Mouse (Mus musculus) neural tube, embryonic 15.5 days (tissue): ENCODE results near the gene Gemin7. TPM values are rescaled to one million over a fixed set of nuclear protein-coding genes. Genes with fewer than 3 reads are reported as not detected.

Source experiments
- ATAC-seq: fragments of 200-750 bp; cut with Nextera tagmentation; 2 replicates; pipeline ENCODE4 v1.8.0; 2017; ENCODE audit warnings: mild to moderate bottlenecking, moderate TSS enrichment, moderate library complexity; ENCODE audit not compliant: low FRiP score
- H3K27ac ChIP-seq: fragments of 300-500 bp; sonication (generic); replicated peaks from 2 replicates; pipeline ENCODE4 v1.5.1; 2015; ENCODE audit warnings: mild to moderate bottlenecking, inconsistent platforms
- H3K27me3 ChIP-seq: fragments of 300-500 bp; sonication (generic); replicated peaks from 2 replicates; pipeline ENCODE4 v1.6.1; 2015; ENCODE audit warnings: inconsistent platforms
- H3K36me3 ChIP-seq: fragments of 300-500 bp; sonication (generic); 2 replicates; pipeline ENCODE4 v1.6.1; 2015; ENCODE audit warnings: inconsistent platforms
- H3K4me1 ChIP-seq: fragments of 300-500 bp; sonication (generic); 2 replicates; pipeline ENCODE4 v1.6.1; 2015; ENCODE audit warnings: inconsistent platforms
- H3K4me2 ChIP-seq: fragments of 300-500 bp; sonication (generic); 2 replicates; pipeline ENCODE4 v1.6.1; 2015; ENCODE audit warnings: inconsistent platforms, mild to moderate bottlenecking, moderate library complexity
- H3K4me3 ChIP-seq: fragments of 300-500 bp; sonication (generic); replicated peaks from 2 replicates; pipeline ENCODE4 v1.5.1; 2015; ENCODE audit warnings: mild to moderate bottlenecking, inconsistent platforms
- H3K9ac ChIP-seq: fragments of 300-500 bp; sonication (generic); replicated peaks from 2 replicates; pipeline ENCODE4 v1.6.1; 2015; ENCODE audit warnings: mild to moderate bottlenecking, inconsistent platforms
- H3K9me3 ChIP-seq: fragments of 300-500 bp; sonication (generic); replicated peaks from 2 replicates; pipeline ENCODE4 v1.6.1; 2016; ENCODE audit warnings: inconsistent platforms
- WGBS: fragments of 180-500 bp; shearing (Covaris S2); methylation state at CpG from one replicate; pipeline ENCODE4 v1.1.7; 2015; ENCODE audit warnings: mixed read lengths; 5-methylcytosine and 5-hydroxymethylcytosine counted together
- polyA plus RNA-seq: library from polyadenylated mRNA; unstranded; fragments of >200 nt; fragmentation: Nextera tagmentation; extraction: Ambion mirVana; gene quantifications from 2 replicates; pipeline ENCODE4 v1.2.1, GENCODE M21; 2015

Gene Gemin7
- polyA plus RNA-seq, 1 experiment from 2014 or later, result 145 TPM

DNA sequence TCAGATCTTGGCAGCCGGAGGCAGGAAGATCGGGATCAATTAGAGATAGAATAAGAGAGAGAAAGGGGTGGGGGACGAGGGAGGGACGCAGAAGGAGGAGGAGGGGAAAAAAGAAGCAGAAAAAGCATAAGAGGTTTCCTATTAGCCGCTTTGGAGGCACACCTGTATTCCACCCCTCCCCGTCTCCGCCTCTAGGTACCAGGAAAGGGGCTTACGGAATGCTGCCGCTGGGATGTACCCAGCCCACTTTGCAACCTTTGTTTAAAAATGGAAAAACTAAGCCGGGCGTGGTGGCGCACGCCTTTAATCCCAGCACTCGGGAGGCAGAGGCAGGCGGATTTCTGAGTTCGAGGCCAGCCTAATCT lies 3.6 kb downstream of the Gemin7 start:
- Histone ChIP-seq H3K9ac (peak overlapping the region; percentile 72), H3K9me3 (no peaks in the 10 kb centered on the region), H3K4me2 (peak overlapping the region; percentile 87), H3K27ac (peak overlapping the region; percentile 79), H3K4me3 (peak overlapping the region; percentile 70), H3K36me3 (peaks cover 16% of the 10 kb centered on the region), H3K27me3 (peaks cover 35% of the 10 kb centered on the region), H3K4me1 (peaks cover 43% of the 10 kb centered on the region)
- 0 out of 2 replicates have a peak, but pooled peaks have one; percentile 11 for ATAC-seq
- 26% methylated on average over 16 of the region's 16 CpGs for WGBS

DNA sequence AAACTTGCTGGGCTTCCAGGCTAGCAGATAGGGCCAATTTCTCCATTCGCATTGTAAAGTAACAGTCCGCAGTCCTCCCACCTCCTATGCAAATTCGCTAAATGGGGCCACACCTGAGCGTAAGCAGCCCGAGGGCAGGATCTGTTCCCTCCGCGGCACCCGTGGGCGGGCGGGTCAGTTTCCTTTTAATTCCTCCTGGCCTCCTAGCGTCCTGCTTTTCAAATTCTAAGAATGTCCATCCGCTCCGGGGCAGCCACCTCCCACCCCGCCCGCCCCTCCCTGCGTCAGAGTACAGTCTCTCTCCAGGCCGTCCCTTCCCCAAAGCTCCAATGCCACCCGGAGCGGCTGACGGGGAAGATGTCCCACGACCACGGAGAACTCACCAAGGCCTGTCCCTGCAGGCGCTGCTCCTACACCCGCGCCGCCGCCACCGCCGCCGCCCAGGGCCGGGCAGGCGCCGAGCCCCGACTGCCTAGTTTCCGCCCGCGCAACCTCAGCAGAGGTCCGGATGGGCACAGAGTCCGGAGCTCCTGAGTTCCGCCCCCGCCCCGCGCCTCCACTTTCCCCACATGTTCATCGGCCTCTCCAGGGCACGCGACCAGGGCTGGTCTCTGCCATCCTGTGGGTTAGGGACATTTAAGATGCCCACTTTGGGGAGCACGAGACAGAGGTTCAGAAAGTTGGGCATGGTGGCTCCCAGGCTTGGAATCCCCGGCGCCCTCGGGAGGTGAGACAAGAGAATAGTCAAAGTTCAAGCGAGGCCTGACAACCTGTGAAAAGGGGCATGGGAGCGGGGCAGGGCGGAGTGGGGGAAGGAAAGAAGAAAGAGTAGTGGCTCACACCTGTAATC lies 4.2 kb downstream of the Gemin7 start:
- Histone ChIP-seq H3K4me2 (peak overlapping the region; percentile 87), H3K4me3 (peak overlapping the region; percentile 70), H3K27ac (peak overlapping the region; percentile 79), H3K9me3 (no peaks in the 10 kb centered on the region), H3K4me1 (peaks cover 43% of the 10 kb centered on the region), H3K36me3 (peaks cover 17% of the 10 kb centered on the region), H3K9ac (peak overlapping the region; percentile 72), H3K27me3 (peaks cover 29% of the 10 kb centered on the region)
- ATAC-seq, result peak; percentile 83
- under 1% methylated on average over 47 of the region's 53 CpGs for WGBS

DNA sequence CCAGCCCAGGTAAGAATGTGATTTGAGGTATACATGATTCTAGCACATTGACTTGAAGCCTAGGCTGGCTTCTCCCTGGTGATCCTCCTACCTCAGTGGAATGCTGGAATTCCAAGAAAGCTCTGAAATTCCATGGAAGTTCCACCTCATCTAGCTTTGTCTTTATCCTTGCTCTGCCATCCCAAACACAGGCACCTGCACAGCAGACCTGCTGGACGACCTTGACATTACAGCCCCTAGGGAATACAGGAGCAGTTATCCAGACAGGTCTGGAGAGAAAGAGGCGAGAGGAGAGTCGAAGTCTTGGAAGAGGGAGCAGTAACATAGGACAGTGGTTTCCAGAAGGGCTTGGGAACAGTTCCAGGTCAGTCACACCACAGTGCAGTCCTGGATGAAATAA lies 7.7 kb downstream of the Gemin7 start:
- Histone ChIP-seq H3K4me2 (no peak overlapping the region), H3K4me1 (peaks cover 31% of the 10 kb centered on the region), H3K9me3 (no peaks in the 10 kb centered on the region), H3K27me3 (no peaks in the 10 kb centered on the region), H3K36me3 (peaks cover 34% of the 10 kb centered on the region), H3K27ac (no peak overlapping the region), H3K9ac (no peak overlapping the region), H3K4me3 (no peak overlapping the region)
- ATAC-seq, result no peak
- WGBS, result 90% methylated on average over 3 of the region's 3 CpGs

DNA sequence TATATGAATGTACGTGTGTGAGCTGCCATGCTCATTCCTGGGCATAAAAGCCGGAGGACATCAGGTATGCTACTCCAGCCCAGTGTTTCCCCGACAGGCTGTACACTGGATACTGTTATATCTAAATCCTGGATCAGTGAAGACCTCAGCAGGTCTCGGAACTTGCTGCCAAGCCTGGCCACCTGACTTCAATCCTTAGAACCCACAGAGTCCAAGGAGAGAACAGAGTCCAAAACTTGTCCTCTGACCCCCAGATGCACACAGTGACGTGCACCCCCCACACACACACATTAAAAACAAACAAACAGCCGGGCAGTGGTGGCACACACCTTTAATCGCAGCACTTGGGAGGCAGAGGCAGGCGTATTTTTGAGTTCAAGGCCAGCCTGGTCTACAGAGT lies 10.0 kb downstream of the Gemin7 start:
- Histone ChIP-seq H3K36me3 (peaks cover 41% of the 10 kb centered on the region), H3K9ac (no peak overlapping the region), H3K9me3 (no peaks in the 10 kb centered on the region), H3K27me3 (no peaks in the 10 kb centered on the region), H3K4me2 (no peak overlapping the region), H3K27ac (no peak overlapping the region), H3K4me3 (no peak overlapping the region), H3K4me1 (peaks cover 31% of the 10 kb centered on the region)
- ATAC-seq, result no peak
- whole genome bisulfite sequencing, result 96% methylated on average over 8 of the region's 8 CpGs

DNA sequence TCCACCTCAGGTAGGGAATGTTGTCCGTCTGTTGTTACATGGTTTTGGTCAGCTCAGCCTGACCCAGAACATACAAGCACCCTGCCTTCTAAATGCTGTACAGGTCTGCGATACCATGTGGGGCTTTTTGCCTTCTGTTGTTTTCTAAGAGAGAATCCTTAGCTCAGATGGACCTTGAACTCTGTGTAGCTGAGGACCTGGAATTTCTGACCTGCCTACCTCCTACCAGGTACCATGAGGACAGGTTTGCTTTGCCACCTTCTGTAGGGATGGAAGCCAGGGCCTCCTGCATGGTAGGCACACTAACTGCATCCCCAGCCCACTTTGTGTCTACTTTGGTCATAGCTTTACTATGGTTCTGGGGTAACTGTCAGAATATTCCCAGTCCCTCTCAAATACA lies 11.6 kb downstream of the Gemin7 start:
- Histone ChIP-seq H3K27ac (no peak overlapping the region), H3K4me2 (no peak overlapping the region), H3K4me3 (no peak overlapping the region), H3K27me3 (no peaks in the 10 kb centered on the region), H3K4me1 (peaks cover 23% of the 10 kb centered on the region), H3K9me3 (no peaks in the 10 kb centered on the region), H3K36me3 (peaks cover 41% of the 10 kb centered on the region), H3K9ac (no peak overlapping the region)
- WGBS, result 95% methylated on average over 2 of the region's 2 CpGs
- ATAC-seq, result no peak

DNA sequence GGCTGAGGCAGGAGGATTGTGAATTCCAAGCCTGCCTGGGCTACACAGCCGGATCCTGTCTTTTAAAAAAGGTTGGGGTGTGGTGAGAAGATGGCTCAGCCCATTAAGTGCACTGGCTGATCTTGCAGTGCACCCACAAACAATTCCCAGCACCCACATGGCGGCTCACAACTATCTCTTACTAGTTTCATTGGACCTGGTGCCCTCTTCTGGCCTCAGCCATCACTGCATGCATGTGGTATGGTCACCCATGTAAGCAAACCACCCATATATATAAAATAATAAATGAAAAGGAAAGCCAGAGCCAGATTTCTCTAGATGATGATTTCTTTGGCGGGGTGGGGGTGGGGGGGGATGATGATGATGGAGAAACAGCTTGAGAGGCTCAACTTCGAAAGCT lies 12.9 kb downstream of the Gemin7 start:
- H3K27ac ChIP-seq, result no peak overlapping the region
- H3K36me3 ChIP-seq, result peaks cover 32% of the 10 kb centered on the region
- H3K9me3 ChIP-seq, result no peaks in the 10 kb centered on the region
- H3K4me3 ChIP-seq, result no peak overlapping the region
- H3K9ac ChIP-seq, result no peak overlapping the region
- no peak overlapping the region for H3K4me2 ChIP-seq
- peaks cover 34% of the 10 kb centered on the region for H3K4me1 ChIP-seq
- H3K27me3 ChIP-seq, result no peaks in the 10 kb centered on the region
- 89% methylated on average over 4 of the region's 4 CpGs for WGBS
- no peak for ATAC-seq

DNA sequence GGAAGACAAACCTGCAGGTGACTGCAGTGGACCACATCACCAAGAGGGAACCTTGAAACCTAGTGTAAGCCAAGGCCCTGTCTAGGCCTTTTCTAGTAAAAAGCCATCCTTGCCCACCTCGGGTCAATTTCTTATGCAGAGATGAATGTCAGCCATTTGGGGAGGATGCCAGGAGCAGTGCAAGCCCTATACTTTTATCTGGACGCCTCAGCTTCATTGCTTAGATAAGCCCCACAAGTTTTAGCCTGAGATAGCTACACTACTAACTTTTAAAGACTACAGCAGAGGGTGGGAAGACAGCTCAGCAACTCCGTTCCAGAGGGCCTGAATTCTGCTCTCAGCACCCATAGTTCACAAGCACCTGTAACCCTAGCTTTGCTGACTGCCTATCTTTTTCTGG lies 13.5 kb downstream of the Gemin7 start:
- peaks cover 40% of the 10 kb centered on the region for H3K4me1 ChIP-seq
- ATAC-seq, result no peak
- no peak overlapping the region for H3K9ac ChIP-seq
- 97% methylated on average over 3 of the region's 3 CpGs for WGBS
- H3K27me3 ChIP-seq, result no peaks in the 10 kb centered on the region
- H3K9me3 ChIP-seq, result no peaks in the 10 kb centered on the region
- no peak overlapping the region for H3K27ac ChIP-seq
- peaks cover 27% of the 10 kb centered on the region for H3K36me3 ChIP-seq
- peak overlapping the region; percentile 98; the same call in 1 of the 2 replicates for H3K4me2 ChIP-seq
- H3K4me3 ChIP-seq, result no peak overlapping the region

DNA sequence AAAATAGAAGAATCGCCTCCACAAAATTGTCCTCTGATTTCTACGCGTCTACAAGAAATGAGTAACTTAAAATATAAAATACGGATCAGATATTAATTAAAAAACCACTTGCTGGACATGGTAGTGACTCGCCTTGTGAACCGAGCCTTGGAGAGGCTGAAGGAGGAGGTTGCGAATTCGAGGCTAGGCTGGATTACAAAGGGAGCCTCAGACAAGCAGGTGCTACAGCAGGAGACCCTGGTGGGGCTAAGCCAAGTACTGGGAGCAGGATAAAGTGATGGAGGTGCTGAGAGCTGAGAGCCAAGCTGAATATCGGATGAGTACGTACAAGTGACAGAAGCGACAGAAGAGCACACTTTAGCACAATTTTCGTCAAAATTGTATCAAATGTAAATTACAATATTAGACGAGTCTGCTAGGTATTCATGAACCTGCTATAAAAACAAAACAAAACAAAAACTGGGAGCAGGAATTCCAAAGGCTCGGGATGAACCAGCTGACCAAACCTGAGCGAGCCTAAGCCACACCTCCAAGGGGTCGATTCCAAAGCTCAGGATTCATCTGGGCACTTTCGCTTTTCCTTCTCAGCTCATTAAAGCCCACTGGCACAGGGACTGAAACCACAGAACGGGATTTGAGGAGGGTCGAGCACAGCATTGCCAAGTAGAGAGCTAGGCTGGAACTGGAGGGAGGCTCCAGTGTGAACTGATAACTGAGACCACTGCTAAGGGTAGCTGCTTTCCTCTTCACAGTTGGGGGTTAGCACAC lies 14.6 kb downstream of the Gemin7 start, which contains the start of gene Ppp1r37:
TSS of gene Ppp1r37 (minus strand) at position 434 of the 768 bp plus-strand sequence.
- no peaks in the 10 kb centered on the region for H3K9me3 ChIP-seq
- H3K4me3 ChIP-seq, result peak within 1 kb of the TSS; percentile 79
- H3K27ac ChIP-seq, result peak within 1 kb of the TSS; percentile 95
- no peaks in the 10 kb centered on the region for H3K27me3 ChIP-seq
- peak within 1 kb of the TSS; percentile 86 for H3K9ac ChIP-seq
- peaks cover 50% of the 10 kb centered on the region for H3K4me1 ChIP-seq
- WGBS, result 3% methylated on average over 19 of the region's 19 CpGs
- peaks cover 24% of the 10 kb centered on the region for H3K36me3 ChIP-seq
- H3K4me2 ChIP-seq, result peak within 1 kb of the TSS; percentile 98
- ATAC-seq, result peak; percentile 37

DNA sequence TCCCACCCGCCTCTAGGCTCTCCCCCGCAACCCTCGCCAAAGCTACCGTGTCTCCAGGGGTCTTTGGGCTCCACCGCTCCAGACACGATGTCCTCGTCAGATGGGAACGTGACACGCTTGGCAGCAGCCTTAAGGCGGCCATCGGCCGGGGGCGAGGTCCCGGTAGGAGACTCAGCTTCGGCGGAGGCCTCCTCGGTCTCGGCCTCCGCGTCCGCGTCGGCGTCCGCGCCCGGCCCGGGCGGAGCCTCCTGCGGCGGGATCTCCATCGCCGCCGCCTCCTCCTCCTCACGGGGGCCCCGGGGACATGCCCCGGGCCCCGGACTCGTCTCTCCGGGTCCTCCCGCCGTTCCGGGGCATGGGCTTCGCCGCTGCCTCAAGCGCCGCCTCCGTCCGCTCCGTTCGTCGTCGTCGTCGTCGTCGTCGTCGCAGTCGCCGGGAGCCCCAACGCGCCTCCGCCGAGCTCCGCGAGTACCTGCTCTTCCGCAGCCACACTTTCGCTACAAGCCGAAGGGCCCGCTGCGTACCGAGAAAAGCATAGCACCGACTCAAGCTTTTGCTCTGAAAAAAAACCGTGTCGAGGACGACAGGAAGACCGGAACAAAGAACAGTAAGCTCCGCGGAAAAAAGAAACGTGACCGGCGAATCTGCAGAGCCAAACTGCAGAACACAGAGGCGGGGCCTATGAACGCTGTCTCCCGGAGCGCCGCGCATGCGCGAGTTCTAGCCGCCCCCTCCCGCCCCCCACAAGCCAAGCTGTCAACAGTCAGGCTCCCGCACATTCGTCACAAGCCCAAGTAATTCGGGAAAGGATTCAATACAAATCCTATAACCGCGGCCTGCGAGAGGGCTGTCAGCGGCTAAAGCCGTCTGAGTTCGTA lies 15.4 kb downstream of the Gemin7 start:
- Histone ChIP-seq H3K9ac (peak overlapping the region; percentile 86), H3K4me2 (peak overlapping the region; percentile 98), H3K27me3 (no peaks in the 10 kb centered on the region), H3K27ac (peak overlapping the region; percentile 95), H3K4me1 (peaks cover 56% of the 10 kb centered on the region), H3K9me3 (no peaks in the 10 kb centered on the region), H3K4me3 (peak overlapping the region; percentile 79), H3K36me3 (peaks cover 20% of the 10 kb centered on the region)
- under 1% methylated on average over 101 of the region's 102 CpGs for WGBS
- peak; percentile 93 for ATAC-seq

DNA sequence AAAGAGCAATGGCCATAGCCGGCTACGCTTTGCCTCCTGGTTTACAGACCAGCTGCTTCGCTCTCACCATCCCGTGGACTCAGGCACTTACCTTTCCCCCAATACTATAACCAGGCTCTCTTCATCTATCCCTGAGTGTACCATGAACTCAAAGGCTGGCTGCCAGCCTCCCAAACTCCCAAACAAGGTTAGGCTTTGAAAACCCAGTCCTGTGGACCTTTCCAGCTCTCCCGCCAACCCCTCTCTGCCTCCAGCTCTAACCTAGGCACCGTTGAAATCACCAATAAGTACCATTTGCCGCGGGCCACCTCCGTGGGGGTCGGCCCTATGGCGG lies 16.0 kb downstream of the Gemin7 start:
- Histone ChIP-seq H3K9me3 (no peaks in the 10 kb centered on the region), H3K4me2 (peak overlapping the region; percentile 98), H3K27ac (peak overlapping the region; percentile 95), H3K4me3 (peak overlapping the region; percentile 79), H3K4me1 (peaks cover 62% of the 10 kb centered on the region), H3K36me3 (peaks cover 20% of the 10 kb centered on the region), H3K27me3 (no peaks in the 10 kb centered on the region), H3K9ac (peak overlapping the region; percentile 86)
- ATAC-seq, result no peak
- under 1% methylated on average over 11 of the region's 11 CpGs for WGBS
